Mouse (Mus musculus): ENCODE measurements around the gene Endou.

Gene Endou

GRCm38 (mm10) chr15:97731111-97731510 lies at the start of gene Endou:
TSS of gene Endou (minus strand) at chr15:97731339.
- DNase-seq (ENCODE audit: low spot score): no peak

DNA sequence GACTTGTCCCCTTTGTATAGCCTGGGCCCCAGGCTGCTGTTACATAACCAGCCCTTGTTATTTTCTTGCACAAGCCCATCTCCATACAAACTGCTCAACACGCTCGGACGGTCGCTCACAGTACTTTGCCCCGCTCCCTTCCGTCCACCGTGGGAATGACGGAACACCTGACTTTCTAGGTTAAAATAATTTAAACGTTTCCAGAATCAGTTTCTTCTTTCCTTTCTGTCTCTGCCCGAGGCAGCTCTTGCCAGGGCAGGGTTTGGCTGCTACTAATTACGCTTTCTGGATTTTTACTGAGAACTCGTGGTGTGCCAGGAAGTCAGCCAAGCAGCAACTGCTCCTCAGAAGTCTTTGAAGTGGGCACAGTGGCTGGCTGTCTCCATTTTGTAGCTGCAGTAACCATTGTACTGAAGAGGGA lies 49.5 kb upstream of the Endou start:
- no peak for DNase-seq (ENCODE audit: low spot score)

DNA sequence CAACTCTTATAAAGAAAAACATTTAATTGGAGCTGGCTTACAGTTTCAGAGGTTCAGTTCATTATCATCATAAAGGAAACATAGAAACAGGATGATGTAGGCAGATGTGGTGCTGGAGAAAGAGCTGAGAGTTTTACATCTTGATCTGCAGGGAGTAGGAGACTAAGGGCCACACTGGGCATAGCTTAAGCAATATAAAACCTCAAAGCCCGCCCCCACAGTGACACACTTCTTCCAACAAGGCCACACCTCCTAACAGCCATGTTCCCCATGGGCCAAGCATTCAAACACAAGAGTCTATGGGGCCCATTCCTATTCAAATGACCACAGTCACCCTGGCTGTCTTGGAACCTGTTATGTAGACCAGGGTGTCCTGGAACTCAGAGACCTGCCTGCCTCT lies 48.4 kb upstream of the Endou start:
- no peak for DNase-seq (ENCODE audit: low spot score)

DNA sequence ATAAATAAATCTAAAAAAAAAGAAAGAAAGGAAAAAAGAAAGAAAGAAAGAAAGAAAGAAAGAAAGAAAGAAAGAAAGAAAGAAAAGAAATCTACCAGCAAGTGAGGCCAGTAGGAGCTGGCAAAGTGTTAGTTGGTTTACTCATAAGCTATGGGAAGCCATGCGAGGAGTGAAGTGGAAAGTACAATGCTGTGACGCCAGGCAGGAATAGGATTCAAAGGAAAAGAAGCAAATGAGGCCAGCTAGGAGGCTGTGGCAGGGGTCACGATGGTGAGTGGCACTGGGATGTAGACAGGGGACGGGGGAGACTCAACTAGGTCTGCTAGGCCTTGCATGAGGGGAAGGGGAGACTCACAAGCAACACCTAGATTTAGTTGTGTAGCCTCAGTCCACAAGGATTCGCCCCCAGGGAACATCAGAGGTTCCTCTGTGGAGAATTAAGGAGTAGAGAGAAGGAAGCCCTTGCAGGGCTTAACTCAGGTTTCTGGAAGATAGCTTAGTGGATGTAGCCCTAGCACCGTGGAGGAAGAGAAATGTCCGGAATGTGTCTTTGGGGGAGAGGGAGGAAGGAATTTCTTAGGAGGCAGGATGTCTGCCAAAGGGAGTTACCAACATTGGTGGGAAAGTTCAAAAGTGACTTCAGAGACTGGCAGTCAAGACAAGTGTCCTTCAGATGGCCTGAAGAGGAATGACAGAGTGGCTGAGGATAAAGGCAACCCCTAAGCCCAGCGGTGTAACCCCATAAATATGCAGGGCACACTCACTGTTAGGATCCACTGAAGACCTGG lies 47.4 kb upstream of the Endou start, which contains the start of gene Slc48a1:
Slc48a1 (plus strand) TSS at position 210 of the 788 bp plus-strand sequence.
- DNase-seq (ENCODE audit: low spot score): no peak

GRCm38 (mm10) chr15:97776919-97777318 lies 45.8 kb upstream of the Endou start:
- no peak for DNase-seq (ENCODE audit: low spot score)

DNA sequence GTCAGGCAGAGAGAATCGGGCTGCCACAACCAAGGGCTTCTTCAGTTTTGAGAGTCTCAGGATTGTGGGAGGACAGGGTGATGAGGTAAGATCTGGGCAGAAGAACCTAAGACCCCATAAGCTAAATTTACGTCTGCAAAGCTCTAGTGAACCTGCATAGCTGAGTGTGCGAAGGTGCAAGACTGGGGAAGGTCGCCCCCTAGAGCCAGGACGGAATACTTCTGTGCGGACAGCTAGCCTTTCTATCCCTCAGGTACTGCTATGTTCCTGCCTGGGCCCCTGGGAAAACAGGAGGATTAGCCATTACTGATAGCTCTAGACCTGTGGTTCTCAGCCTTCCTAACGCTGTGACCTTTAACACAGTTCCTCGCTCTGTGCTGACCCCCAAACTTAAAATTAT lies 45.4 kb upstream of the Endou start:
- DNase-seq (ENCODE audit: low spot score): no peak

GRCm38 (mm10) chr15:97773961-97774370 lies 42.8 kb upstream of the Endou start:
- DNase-seq (ENCODE audit: low spot score): no peak

DNA sequence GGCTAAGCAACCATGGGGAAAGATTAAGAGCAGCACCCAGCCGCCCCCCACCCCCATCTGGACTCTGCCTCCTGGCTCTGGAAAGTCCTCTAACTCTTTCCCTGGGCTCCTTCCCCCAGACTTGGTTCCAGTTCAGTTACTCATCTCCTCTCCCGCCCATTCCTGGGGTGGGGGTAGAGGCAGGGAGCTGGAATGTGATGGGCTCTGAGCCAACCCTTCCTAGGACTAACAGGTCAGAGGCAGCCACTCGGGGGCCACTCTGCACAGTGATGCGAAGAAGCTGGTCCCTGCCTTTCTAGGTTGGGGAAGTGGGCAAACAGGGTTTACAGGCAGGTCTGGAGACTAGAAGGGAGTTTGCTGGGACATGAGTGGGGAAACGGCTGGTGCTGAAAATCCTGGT lies 42.0 kb upstream of the Endou start:
- no peak for DNase-seq (ENCODE audit: low spot score)

DNA sequence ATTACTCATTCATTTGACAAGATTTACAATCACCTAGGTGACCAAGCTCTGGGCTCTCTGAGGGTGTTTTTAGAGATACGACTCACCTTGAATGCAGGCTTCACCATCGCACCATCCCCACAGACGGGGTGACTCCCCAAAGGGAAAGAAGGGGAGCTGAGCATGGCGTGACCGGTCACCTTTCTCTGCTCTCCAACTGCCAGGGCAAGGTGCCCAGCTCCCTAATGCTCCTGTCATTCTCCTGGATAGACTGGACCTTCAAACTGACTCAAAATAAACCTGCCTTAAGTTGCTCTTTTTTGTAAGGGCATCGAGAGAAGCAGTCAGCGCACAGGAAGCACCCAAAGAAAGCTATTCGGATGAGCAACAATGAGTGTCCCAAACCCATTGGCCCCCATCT lies 39.1 kb upstream of the Endou start:
- no peak for DNase-seq (ENCODE audit: low spot score)

- DNase-seq (ENCODE audit: low spot score): no peak
Observed at GRCm38 (mm10) chr15:97768192-97768591, 37.1 kb upstream of the Endou start.

GRCm38 (mm10) chr15:97767280-97768186 lies 36.4 kb upstream of the Endou start, which contains the start of gene Rapgef3:
TSS of gene Rapgef3 (minus strand) at chr15:97767972.
- peak; percentile 74 for DNase-seq (ENCODE audit: low spot score)

GRCm38 (mm10) chr15:97766594-97767279 lies 35.6 kb upstream of the Endou start:
- no peak for DNase-seq (ENCODE audit: low spot score)

DNA sequence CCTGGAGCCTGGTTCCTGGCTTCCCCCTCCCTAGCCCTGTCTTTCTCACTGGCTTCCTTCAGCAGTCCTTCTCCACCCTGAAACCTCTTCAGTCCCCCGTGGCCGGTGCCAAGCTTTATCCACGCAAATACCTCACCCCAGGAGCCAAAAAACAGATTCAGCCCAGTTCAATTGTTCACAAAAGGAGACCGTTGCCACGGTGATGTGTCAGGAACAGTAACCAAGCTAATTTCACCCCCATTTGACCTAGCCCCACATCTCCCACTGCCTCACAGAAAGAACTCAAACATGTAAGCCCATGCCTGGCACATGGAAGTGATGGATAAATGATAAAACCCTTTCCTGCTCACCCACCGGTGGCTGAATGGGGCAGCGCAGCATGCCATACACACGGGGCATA lies 35.1 kb upstream of the Endou start:
- DNase-seq (ENCODE audit: low spot score): no peak

DNA sequence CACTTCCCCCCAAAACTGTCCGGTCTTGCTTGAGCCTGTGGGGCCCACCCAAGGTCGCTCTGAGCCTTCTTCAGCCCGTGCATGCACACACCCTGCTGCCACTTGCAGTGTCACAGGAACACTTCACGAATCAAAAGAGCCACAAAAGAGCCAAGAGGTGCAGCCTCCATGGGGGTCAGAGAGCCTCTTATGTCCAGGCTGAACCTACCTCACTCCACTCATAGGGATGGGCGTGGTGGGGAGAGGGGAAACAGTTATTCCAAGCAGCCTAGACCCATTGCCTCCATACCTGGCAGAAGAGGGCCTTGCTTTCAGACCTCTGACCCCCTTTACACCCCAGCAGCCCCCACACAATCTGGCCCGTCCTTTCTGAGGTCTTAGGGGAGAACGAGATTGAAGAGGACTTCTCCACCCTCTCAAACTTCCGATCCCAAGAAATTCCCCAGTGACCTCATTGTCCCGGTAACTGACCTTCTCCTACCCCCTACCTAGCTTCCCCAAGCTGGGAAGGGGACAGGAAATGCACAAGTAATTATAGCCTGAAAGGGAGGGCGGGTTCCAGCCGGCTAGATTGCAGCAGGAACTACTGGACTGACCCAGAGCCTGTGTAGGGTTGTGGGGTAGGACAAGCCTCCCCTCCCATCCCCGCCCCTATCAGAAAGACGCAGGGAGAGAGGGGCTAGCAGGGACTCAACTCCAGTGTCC lies 34.1 kb upstream of the Endou start:
- no peak for DNase-seq (ENCODE audit: low spot score)

GRCm38 (mm10) chr15:97764532-97764931 lies 33.4 kb upstream of the Endou start:
- DNase-seq (ENCODE audit: low spot score): no peak

DNA sequence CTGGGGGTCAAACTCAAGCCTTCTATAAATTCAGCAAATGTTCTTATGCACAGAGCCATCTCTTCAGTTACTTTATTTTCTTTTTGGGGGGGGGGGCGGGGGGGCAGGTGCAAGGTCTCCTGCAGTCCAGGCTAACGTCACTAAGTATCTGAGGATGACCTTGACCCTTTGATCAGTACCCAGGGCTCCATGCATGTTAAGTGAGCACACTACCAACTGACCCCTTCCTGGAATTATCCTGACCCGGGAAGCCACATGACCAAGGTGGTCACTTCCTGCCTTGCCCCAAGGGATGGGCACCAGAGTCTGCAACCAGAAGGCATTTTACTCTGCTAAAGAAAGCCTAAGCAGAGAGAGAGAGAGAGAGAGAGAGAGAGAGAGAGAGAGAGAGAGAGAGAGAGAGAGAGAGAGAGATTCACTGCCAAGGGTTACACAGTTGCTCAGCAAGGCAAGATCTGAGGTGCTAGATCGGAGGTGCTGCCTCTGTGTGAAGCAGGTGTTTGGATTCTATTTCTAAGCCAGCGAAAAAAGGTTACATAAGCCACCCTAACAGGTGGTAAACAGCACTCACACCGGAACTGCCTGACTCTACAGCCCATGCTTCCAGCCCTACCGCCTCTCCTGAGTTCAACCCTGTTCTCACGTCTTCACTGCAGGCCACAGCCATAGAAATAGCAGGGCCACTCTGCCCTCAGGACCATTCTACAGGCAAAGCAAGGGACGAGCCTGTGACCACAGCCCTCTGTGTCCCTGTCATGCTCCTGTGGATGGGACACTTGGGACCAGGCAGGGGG lies 32.3 kb upstream of the Endou start:
- no peak for DNase-seq (ENCODE audit: low spot score)

GRCm38 (mm10) chr15:97762733-97763132 lies 31.6 kb upstream of the Endou start:
- no peak for DNase-seq (ENCODE audit: low spot score)

GRCm38 (mm10) chr15:97761438-97761837 lies 30.3 kb upstream of the Endou start:
- no peak for DNase-seq (ENCODE audit: low spot score)

DNA sequence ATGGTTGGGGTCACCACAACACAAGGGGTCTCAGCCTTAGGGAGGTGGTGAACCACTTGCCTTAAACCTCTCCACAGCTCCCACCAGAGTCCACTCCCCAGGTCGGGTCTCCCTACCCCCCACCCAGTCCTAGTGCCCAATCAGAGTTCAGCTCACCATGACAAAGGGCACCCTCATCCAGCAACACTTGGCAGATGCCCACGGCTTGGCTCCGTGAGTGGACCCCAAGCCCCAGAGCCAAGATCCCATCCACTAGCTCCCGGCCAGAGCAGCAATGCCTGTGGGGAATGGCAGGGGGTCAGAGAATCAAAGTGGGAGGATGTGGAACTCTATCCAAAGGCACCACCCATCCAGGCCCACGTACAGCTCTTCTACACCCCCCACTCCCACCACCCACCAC lies 29.8 kb upstream of the Endou start:
- no peak for DNase-seq (ENCODE audit: low spot score)

DNA sequence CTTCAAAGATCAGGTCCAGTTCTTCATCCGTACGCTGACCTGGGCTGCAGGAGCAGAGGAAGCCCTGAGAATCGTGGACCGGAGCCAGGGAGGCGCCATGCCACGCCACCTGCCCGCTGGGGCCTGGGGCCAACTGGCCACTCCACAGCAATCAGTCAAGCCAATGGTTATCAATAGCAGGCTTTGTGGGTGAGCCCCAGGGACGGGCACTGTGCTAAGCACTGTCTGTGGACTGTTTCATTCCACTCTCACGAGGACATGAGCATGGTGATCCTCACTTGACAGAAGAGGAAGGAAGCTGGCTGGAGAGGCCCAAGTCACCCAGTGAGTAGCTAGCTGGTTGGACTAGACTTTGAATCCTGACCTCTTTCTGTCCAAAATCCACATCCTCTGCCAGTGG lies 28.9 kb upstream of the Endou start:
- DNase-seq (ENCODE audit: low spot score): no peak

DNA sequence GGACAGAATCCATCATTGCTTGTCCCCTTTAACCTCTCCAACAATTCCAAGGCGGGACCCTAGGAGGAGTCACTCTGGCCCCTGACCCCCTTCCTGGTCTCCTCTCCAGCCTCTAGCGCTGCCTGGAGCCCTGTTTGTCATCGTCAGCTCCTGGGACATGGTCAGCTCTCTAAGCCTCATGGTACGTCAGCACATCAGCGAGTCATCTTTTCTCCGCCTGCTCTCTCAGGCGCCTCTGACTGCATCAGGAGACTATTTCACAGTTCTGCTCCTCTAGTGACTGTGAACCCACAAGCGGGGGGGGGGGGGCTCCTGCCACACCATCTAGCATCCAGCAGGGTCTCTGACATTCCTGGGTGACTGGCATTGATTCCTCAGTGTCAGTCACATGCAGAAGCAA lies 24.2 kb upstream of the Endou start:
- no peak for DNase-seq (ENCODE audit: low spot score)
